Mouse (Mus musculus): ENCODE data around the gene Rpl10. TPM values are rescaled to one million over a fixed set of nuclear protein-coding genes. Genes with fewer than 3 reads are reported as not detected.

The Rpl10 gene
- polyA plus RNA-seq, 1 experiment from 2014 or later, result 782 TPM

DNA sequence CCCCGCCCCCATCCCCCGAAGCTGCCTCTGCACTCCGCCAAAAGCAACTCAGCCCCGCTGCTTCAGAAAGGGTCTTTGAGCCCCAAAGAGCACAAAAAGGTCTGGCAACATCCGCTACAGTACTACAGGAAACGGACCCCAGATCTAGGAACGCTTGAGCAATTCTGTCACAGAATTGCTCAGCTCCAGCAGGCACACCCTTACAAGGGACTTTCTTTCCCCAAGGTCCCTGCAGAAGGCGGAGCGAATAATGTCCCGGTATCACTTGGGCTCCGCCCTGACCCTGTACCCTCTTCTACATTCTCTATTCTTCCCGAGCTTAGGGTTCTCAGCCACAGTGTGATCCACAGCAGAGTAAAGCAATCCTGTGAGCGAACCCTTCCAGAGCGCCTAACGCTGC, 23.9 kb upstream of the Rpl10 start:
- Histone ChIP-seq H3K4me3 (ENCODE audit: low read length) (peak overlapping the region; percentile 60), H3K9ac (replicated peaks; ENCODE audit: low read length) (peak overlapping the region; percentile 58), H3K9me3 (ENCODE audit: low read length) (no peaks in the 10 kb centered on the region), H3K27me3 (ENCODE audit: insufficient read depth, low read length) (no peaks in the 10 kb centered on the region; the same call in 1 of the 2 replicates), H3K4me2 (replicated peaks; ENCODE audit: low read depth, low read length) (peak overlapping the region; percentile 51), H3K4me1 (ENCODE audit: insufficient read depth, low read length) (peaks cover 8% of the 10 kb centered on the region), H3K27ac (ENCODE audit: low read length) (peak overlapping the region; percentile 92), H3K36me3 (ENCODE audit: insufficient read depth, low read length) (peaks cover 11% of the 10 kb centered on the region)
- ATAC-seq (ENCODE audit: low FRiP score, low TSS enrichment), result peak; percentile 50
- 27% methylated on average over 13 of the region's 15 CpGs for WGBS

DNA sequence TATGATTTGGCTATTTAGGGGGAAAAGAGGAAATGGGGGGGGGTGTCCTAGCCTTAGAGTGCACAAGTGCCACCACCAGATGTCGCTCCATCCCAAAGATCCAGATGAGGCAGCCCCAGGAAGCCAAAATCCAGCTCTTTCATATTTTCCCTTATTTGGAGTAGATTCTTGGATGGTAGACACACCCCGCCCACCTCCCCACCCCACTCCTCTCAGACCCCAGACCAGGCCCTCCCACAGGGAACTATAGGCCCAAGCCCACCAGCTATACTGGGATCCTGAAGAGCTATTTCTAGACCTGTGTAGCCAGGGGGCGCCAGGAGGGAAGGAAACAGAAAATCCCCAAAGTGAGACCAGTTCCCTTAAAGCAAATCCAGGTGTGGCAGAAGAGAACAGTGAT, 22.0 kb upstream of the Rpl10 start:
- H3K36me3 ChIP-seq (ENCODE audit: insufficient read depth, low read length), result no peaks in the 10 kb centered on the region
- H3K27ac ChIP-seq (ENCODE audit: low read length), result peak overlapping the region; percentile 76
- H3K4me3 ChIP-seq (ENCODE audit: low read length), result peak overlapping the region; percentile 51
- 17% methylated on average over 3 of the region's 3 CpGs for WGBS
- no peaks in the 10 kb centered on the region for H3K9me3 ChIP-seq (ENCODE audit: low read length)
- H3K4me1 ChIP-seq (ENCODE audit: insufficient read depth, low read length), result peaks cover 4% of the 10 kb centered on the region
- peak overlapping the region; percentile 58 for H3K4me2 ChIP-seq (replicated peaks; ENCODE audit: low read depth, low read length)
- peak overlapping the region; percentile 69; the same call in 1 of the 2 replicates for H3K9ac ChIP-seq (replicated peaks; ENCODE audit: low read length)
- H3K27me3 ChIP-seq (ENCODE audit: insufficient read depth, low read length), result no peaks in the 10 kb centered on the region; the same call in 1 of the 2 replicates
- ATAC-seq (ENCODE audit: low FRiP score, low TSS enrichment), result peak; percentile 39

DNA sequence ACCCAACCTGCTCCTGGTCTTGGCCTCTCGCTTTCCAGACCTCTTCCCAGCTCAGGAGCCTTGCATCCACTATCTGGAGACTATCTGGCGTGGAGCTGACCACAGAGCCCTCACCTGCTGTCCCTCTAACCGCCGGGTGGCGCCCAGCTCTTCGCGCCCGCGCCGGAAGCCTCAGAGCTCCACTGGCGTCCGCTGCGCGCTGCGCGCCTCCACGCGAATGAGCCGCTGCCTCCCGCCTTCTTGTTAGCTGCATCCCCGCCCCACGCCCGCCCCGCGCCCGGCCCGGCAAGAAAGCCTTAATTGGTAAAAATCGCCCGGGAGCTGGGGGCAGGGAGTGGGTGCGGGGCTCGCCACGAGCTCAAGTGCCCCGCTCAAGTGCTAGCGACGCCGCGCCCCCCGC, 21.0 kb upstream of the Rpl10 start, which contains the start of gene Flna:
Flna (minus strand) TSS at position 206 of the 400 bp plus-strand sequence.
- Histone ChIP-seq H3K4me3 (ENCODE audit: low read length) (peak within 1 kb of the TSS; percentile 51), H3K27me3 (ENCODE audit: insufficient read depth, low read length) (no peaks in the 10 kb centered on the region; the same call in 1 of the 2 replicates), H3K27ac (ENCODE audit: low read length) (peak within 1 kb of the TSS; percentile 76), H3K36me3 (ENCODE audit: insufficient read depth, low read length) (no peaks in the 10 kb centered on the region), H3K4me1 (ENCODE audit: insufficient read depth, low read length) (no peaks in the 10 kb centered on the region), H3K9ac (replicated peaks; ENCODE audit: low read length) (peak within 1 kb of the TSS; percentile 69), H3K4me2 (replicated peaks; ENCODE audit: low read depth, low read length) (peak within 1 kb of the TSS; percentile 58), H3K9me3 (ENCODE audit: low read length) (no peaks in the 10 kb centered on the region)
- 21% methylated on average over 34 of the region's 38 CpGs for WGBS
- ATAC-seq (ENCODE audit: low FRiP score, low TSS enrichment), result no peak

DNA sequence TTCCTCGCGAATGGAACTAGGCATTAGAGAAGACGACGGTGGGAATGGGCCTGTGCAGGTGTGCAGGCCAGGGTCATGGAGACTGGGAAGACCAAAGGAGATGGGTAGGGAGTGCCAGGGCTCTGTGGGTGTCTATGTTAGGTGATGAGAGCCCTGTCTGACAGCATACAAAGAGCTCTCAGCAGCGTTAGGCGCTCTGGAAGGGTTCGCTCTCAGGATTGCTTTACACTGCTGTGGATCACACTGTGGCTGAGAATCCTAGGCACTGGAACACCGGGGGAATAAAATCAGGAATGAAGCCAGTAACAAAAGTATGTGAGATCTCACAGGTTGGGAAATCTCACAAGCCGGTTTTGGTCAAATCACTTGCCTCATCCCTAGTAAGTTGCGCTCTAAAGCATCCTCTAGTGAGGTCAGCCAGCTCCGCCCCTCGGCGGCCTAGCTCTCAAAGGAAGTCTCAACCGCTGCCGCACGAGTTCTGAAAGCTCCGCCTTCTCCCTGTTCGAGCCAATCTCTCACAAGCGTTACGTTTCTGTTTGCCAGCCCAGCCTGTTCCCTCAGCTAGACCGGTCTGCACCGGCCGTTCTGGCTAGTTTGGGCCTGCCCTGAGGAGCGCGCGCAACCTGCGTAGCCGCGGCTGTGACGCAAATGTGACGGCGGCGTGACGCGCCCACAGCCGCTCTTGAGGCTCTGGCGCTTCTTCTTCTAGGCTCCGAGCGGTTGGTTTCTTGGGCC, 16.3 kb upstream of the Rpl10 start, which contains the start of gene Emd:
Emd (plus strand) TSS at position 535 of the 735 bp plus-strand sequence.
- H3K4me2 ChIP-seq (replicated peaks; ENCODE audit: low read depth, low read length), result peak within 1 kb of the TSS; percentile 59
- H3K4me3 ChIP-seq (ENCODE audit: low read length), result peak within 1 kb of the TSS; percentile 62
- 25% methylated on average over 39 of the region's 39 CpGs for WGBS
- H3K9ac ChIP-seq (replicated peaks; ENCODE audit: low read length), result peak within 1 kb of the TSS; percentile 83
- no peaks in the 10 kb centered on the region for H3K4me1 ChIP-seq (ENCODE audit: insufficient read depth, low read length)
- H3K36me3 ChIP-seq (ENCODE audit: insufficient read depth, low read length), result 0 out of 2 replicates have a peak, but pooled peaks cover 6% of the 10 kb centered on the region
- H3K27me3 ChIP-seq (ENCODE audit: insufficient read depth, low read length), result no peaks in the 10 kb centered on the region
- no peaks in the 10 kb centered on the region for H3K9me3 ChIP-seq (ENCODE audit: low read length)
- ATAC-seq (ENCODE audit: low FRiP score, low TSS enrichment), result peak; percentile 98
- peak within 1 kb of the TSS; percentile 92 for H3K27ac ChIP-seq (ENCODE audit: low read length)

DNA sequence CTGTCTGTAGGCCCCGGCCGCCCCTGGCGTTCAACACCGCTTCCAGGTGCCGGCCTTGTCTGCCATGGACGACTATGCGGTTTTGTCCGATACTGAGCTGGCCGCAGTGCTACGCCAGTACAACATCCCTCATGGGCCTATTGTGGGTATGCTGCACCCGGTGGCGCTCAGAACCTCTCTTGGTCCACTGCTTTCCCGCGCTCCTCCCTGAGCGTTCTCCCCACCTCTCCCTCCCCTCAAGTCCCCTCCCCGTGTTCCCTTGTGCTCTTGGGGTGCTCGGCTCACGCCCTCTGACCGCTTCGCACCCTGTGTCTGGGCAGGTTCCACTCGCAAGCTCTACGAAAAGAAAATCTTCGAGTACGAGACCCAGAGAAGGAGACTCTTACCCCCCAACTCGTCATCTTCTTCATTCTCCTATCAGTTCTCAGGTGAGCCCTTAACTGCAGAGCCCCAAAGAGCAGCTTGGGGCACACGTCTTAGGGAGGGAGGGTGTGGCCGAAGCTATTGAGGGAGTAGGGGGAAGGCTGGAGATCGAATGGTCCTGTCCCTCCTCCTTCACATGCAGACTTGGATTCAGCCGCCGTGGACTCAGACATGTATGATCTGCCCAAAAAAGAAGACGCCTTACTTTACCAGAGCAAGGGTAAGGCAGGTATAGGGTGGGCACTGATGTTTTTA, 15.6 kb upstream of the Rpl10 start:
- H3K36me3 ChIP-seq (ENCODE audit: insufficient read depth, low read length), result 0 out of 2 replicates have a peak, but pooled peaks cover 6% of the 10 kb centered on the region
- peak overlapping the region; percentile 92 for H3K27ac ChIP-seq (ENCODE audit: low read length)
- no peaks in the 10 kb centered on the region for H3K27me3 ChIP-seq (ENCODE audit: insufficient read depth, low read length)
- peak overlapping the region; percentile 62 for H3K4me3 ChIP-seq (ENCODE audit: low read length)
- H3K9ac ChIP-seq (replicated peaks; ENCODE audit: low read length), result peak overlapping the region; percentile 83
- 26% methylated on average over 31 of the region's 31 CpGs for WGBS
- no peaks in the 10 kb centered on the region for H3K9me3 ChIP-seq (ENCODE audit: low read length)
- ATAC-seq (ENCODE audit: low FRiP score, low TSS enrichment), result peak; percentile 79
- no peaks in the 10 kb centered on the region for H3K4me1 ChIP-seq (ENCODE audit: insufficient read depth, low read length)
- peak overlapping the region; percentile 59 for H3K4me2 ChIP-seq (replicated peaks; ENCODE audit: low read depth, low read length)

DNA sequence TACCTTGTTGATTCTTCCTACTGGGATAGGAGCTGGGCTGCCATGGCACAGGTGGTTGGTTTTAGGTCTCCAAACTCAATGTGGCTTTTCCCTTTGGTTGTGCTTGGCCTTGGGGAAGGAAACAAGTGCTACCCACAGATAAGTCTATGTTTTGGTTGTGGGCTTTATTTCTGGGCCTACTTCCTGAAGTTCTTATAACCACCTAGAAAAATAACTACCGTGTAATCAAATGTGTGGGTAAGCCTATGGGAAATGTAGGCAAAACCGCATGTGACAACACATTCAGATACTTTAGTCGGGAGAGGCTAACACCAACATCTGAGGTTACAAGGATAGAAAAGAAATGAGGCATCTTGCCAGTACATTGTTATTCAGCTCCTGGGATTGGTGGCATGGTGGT, 12.9 kb upstream of the Rpl10 start:
- H3K9me3 ChIP-seq (ENCODE audit: low read length), result no peaks in the 10 kb centered on the region
- no peak for ATAC-seq (ENCODE audit: low FRiP score, low TSS enrichment)
- no peaks in the 10 kb centered on the region for H3K4me1 ChIP-seq (ENCODE audit: insufficient read depth, low read length)
- H3K36me3 ChIP-seq (ENCODE audit: insufficient read depth, low read length), result 0 out of 2 replicates have a peak, but pooled peaks cover 6% of the 10 kb centered on the region
- no peak overlapping the region for H3K9ac ChIP-seq (replicated peaks; ENCODE audit: low read length)
- no peaks in the 10 kb centered on the region for H3K27me3 ChIP-seq (ENCODE audit: insufficient read depth, low read length)
- no peak overlapping the region for H3K4me3 ChIP-seq (ENCODE audit: low read length)
- H3K4me2 ChIP-seq (replicated peaks; ENCODE audit: low read depth, low read length), result no peak overlapping the region
- 91% methylated on average over 3 of the region's 3 CpGs for WGBS
- no peak overlapping the region for H3K27ac ChIP-seq (ENCODE audit: low read length)

DNA sequence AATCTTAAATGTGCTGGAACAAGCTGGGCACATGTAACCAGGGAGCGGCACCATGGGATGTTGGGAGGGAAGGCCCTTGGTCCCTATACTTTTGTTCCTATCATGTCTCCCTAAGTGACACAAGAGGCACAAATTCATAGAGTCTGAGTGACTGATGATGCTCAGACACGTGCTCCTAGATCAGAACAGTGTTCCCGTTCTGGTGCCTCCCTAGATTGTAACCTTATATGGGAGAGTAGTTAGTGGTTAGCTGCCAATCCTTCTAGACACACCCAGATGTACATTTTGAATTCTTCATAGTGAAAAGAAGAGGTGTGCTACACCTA, 913 bp upstream of the Rpl10 start:
- Histone ChIP-seq H3K9ac (replicated peaks; ENCODE audit: low read length) (peak overlapping the region; percentile 59), H3K9me3 (ENCODE audit: low read length) (no peaks in the 10 kb centered on the region), H3K4me2 (replicated peaks; ENCODE audit: low read depth, low read length) (peak overlapping the region; percentile 56), H3K27me3 (ENCODE audit: insufficient read depth, low read length) (no peaks in the 10 kb centered on the region; the same call in 1 of the 2 replicates), H3K27ac (ENCODE audit: low read length) (peak overlapping the region; percentile 95), H3K4me3 (ENCODE audit: low read length) (peak overlapping the region; percentile 60), H3K36me3 (ENCODE audit: insufficient read depth, low read length) (0 out of 2 replicates have a peak, but pooled peaks cover 5% of the 10 kb centered on the region), H3K4me1 (ENCODE audit: insufficient read depth, low read length) (peaks cover 3% of the 10 kb centered on the region; the same call in 1 of the 2 replicates)
- WGBS, result 35% methylated on average over 3 of the region's 3 CpGs
- ATAC-seq (ENCODE audit: low FRiP score, low TSS enrichment), result peak; percentile 60

DNA sequence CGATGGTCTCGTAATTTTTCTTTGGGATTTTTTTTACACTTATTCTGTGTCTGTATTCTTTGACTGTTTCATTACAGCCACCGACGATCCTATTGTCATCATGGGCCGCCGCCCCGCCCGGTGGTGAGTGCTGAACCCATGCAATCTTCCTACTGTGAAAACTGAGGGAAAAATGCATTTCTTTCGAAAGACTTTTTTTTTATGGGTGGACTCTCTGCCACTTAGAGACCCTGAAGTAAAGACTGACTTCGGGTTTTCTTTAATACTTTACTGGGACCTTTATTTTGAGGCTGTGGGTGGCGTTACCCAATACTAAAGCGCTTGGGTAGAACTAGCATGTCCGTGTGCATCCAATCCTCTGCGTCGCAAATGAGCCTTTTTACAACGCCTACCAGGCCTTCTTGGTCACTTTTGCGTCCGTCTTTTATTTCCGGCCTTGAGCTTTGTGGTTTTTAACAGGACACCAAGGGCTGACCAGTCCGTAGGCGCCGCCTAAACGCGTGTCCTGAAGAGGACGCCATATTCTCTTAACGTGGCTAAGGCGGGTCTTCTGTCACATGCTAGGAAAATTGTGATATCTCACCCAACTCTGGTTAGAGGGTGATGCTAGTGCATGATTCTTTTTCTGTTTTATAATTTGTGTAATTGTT, 415 bp downstream of the Rpl10 start:
- 24% methylated on average over 27 of the region's 27 CpGs for WGBS
- ATAC-seq (ENCODE audit: low FRiP score, low TSS enrichment), result no peak

DNA sequence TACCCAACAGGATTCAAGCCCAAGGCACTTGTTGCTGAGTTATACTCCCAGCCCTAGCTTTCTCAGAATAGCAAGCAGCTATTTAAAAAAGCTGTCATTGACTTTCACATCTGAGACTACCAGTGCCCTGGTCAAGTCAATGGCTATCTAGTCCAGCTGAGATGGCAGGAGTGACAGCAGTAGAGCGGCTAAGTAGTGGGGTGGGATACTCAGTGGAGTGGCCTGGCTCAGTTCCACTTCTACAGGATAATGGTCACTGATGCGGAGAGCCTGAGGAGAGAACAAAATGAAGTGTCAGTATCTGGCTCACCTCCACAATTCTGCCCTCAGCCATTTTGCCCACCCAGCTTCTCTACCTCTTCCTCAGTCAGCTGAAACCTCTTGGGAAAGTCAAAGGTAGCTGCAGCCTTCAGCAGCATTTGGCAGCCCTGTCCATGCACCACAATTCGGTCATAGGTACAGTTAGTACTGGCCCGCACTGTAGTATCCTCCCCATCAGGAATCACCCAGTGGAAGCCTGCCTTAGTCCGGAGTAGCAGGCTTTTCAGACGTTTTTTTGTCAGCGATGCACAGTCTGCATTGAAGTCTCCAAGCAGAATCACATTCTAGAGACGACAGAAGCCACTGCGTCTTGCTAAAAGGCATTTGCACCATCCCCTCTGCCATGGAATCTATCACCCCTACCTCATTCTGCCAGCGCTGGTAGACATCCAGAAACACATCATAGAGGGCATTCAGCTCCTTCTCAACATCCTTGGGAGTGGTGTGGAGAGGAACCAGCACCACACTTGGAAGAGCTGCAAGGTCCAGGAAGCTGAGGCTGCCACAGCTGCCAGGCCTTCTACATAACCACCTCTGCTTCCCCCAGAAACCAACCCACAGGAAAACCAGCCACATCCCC, 3.1 kb downstream of the Rpl10 start:
- Histone ChIP-seq H3K4me3 (ENCODE audit: low read length) (no peak overlapping the region), H3K4me1 (ENCODE audit: insufficient read depth, low read length) (peaks cover 3% of the 10 kb centered on the region; the same call in 1 of the 2 replicates), H3K36me3 (ENCODE audit: insufficient read depth, low read length) (0 out of 2 replicates have a peak, but pooled peaks cover 5% of the 10 kb centered on the region), H3K9ac (replicated peaks; ENCODE audit: low read length) (no peak overlapping the region), H3K27ac (ENCODE audit: low read length) (peak overlapping the region; percentile 29; the same call in 1 of the 2 replicates), H3K4me2 (replicated peaks; ENCODE audit: low read depth, low read length) (no peak overlapping the region), H3K9me3 (ENCODE audit: low read length) (no peaks in the 10 kb centered on the region), H3K27me3 (ENCODE audit: insufficient read depth, low read length) (no peaks in the 10 kb centered on the region)
- no peak for ATAC-seq (ENCODE audit: low FRiP score, low TSS enrichment)
- WGBS, result 42% methylated on average over 10 of the region's 10 CpGs

More for the DNA sequence above, 415 bp downstream of the Rpl10 start:
- peaks cover 3% of the 10 kb centered on the region; the same call in 1 of the 2 replicates for H3K4me1 ChIP-seq (ENCODE audit: insufficient read depth, low read length)
- H3K9ac ChIP-seq (replicated peaks; ENCODE audit: low read length), result peak overlapping the region; percentile 86
- H3K27me3 ChIP-seq (ENCODE audit: insufficient read depth, low read length), result no peaks in the 10 kb centered on the region
- 0 out of 2 replicates have a peak, but pooled peaks cover 5% of the 10 kb centered on the region for H3K36me3 ChIP-seq (ENCODE audit: insufficient read depth, low read length)
- no peaks in the 10 kb centered on the region for H3K9me3 ChIP-seq (ENCODE audit: low read length)
- H3K4me3 ChIP-seq (ENCODE audit: low read length), result peak overlapping the region; percentile 60
- H3K4me2 ChIP-seq (replicated peaks; ENCODE audit: low read depth, low read length), result peak overlapping the region; percentile 57
- H3K27ac ChIP-seq (ENCODE audit: low read length), result peak overlapping the region; percentile 80
